Mouse (Mus musculus): ENCODE data around the gene 1700001C02Rik.

GRCm38 (mm10) chr5:30522406-30522805 is 56.6 kb downstream of the 1700001C02Rik start:
- TF ChIP-seq CTCF (IDR thresholded peaks at IDR 0.05; ENCODE audit: borderline replicate concordance, insufficient read depth, low read length), result no peak
- no peak for TF ChIP-seq POLR2A (IDR thresholded peaks at IDR 0.05; ENCODE audit: low read depth, low read length)

Measured in embryonic fibroblast, embryonic 13.5 days (primary cell).